Mouse (Mus musculus) erythroblast, embryonic 14.5 days (primary cell): Measurements from ENCODE around the gene Elmo3.

Experiments
- GATA1 ChIP-seq: IDR thresholded peaks from 2 replicates; pipeline ENCODE4 v1.6.1; 2012; ENCODE audit warnings: low read length, inconsistent platforms, mixed read lengths
- TAL1 ChIP-seq: IDR thresholded peaks from 3 replicates; pipeline ENCODE4 v1.6.1; 2012; ENCODE audit warnings: low read length, inconsistent platforms, mixed read lengths

GRCm38 (mm10) chr8:105313622-105314402 is 8.4 kb downstream of the Elmo3 start:
- TF ChIP-seq GATA1: no peak
- no peak for TF ChIP-seq TAL1
